Mouse (Mus musculus) liver, embryonic 13.5 days (tissue): ENCODE data around the gene A730061H03Rik. TPM values are rescaled to one million over a fixed set of nuclear protein-coding genes. Genes with fewer than 3 reads are reported as not detected.

Experiments
- ATAC-seq: fragments of 200-750 bp; cut with Nextera tagmentation; 2 replicates; pipeline ENCODE4 v1.8.0; 2017; ENCODE audit warnings: low read depth, mild to moderate bottlenecking, moderate number of reproducible peaks, moderate library complexity
- DNase-seq: peaks from one replicate; pipeline ENCODE4 v3.0.0; 2022
- H3K27ac ChIP-seq: fragments of 300-500 bp; sonication (generic); 2 replicates; pipeline ENCODE4 v1.5.1; 2015; ENCODE audit warnings: moderate library complexity, mild to moderate bottlenecking, inconsistent platforms
- H3K27me3 ChIP-seq: fragments of 300-500 bp; sonication (generic); 2 replicates; pipeline ENCODE4 v1.6.1; 2015; ENCODE audit warnings: mild to moderate bottlenecking, inconsistent platforms
- H3K36me3 ChIP-seq: fragments of 300-500 bp; sonication (generic); 2 replicates; pipeline ENCODE4 v1.6.1; 2015; ENCODE audit warnings: mild to moderate bottlenecking, inconsistent platforms
- H3K4me1 ChIP-seq: fragments of 300-500 bp; sonication (generic); replicated peaks from 2 replicates; pipeline ENCODE4 v1.6.1; 2015; ENCODE audit warnings: inconsistent platforms
- H3K4me2 ChIP-seq: fragments of 300-500 bp; sonication (generic); 2 replicates; pipeline ENCODE4 v1.6.1; 2015; ENCODE audit warnings: inconsistent platforms, mild to moderate bottlenecking, moderate library complexity
- H3K4me3 ChIP-seq: fragments of 300-500 bp; sonication (generic); replicated peaks from 2 replicates; pipeline ENCODE4 v1.5.1; 2015; ENCODE audit warnings: mild to moderate bottlenecking, inconsistent platforms
- H3K9ac ChIP-seq: fragments of 300-500 bp; sonication (generic); 2 replicates; pipeline ENCODE4 v1.6.1; 2015; ENCODE audit warnings: mild to moderate bottlenecking, inconsistent platforms
- H3K9me3 ChIP-seq: fragments of 300-500 bp; sonication (generic); replicated peaks from 2 replicates; pipeline ENCODE4 v1.6.1; 2016; ENCODE audit warnings: inconsistent platforms
- WGBS: fragments of 180-500 bp; shearing (Covaris S2); methylation state at CpG from one replicate; pipeline ENCODE4 v1.1.7; 2015; ENCODE audit not compliant: insufficient replicate concordance; 5-methylcytosine and 5-hydroxymethylcytosine counted together
- polyA plus RNA-seq: library from polyadenylated mRNA; unstranded; fragments of >200 nt; fragmentation: Nextera tagmentation; extraction: Ambion mirVana; gene quantifications from 2 replicates; pipeline ENCODE4 v1.2.1, GENCODE M21; 2015

A730061H03Rik gene
- polyA plus RNA-seq, 1 experiment from 2014 or later: 1.6 TPM

- Histone ChIP-seq H3K27ac (peak overlapping the region; percentile 90), H3K9ac (peak overlapping the region; percentile 92; the same call in 1 of the 2 replicates), H3K4me1 (peaks cover 66% of the 10 kb centered on the region), H3K4me2 (peak overlapping the region; percentile 92), H3K27me3 (no peaks in the 10 kb centered on the region), H3K9me3 (no peaks in the 10 kb centered on the region), H3K4me3 (peak overlapping the region; percentile 83), H3K36me3 (peaks cover 31% of the 10 kb centered on the region)
- ATAC-seq (no peak), DNase-seq (no peak)
- 85% methylated on average over 23 of the region's 23 CpGs for WGBS
Observed at GRCm38 (mm10) chr14:55579511-55580496, 19.6 kb upstream of the A730061H03Rik start.

DNA sequence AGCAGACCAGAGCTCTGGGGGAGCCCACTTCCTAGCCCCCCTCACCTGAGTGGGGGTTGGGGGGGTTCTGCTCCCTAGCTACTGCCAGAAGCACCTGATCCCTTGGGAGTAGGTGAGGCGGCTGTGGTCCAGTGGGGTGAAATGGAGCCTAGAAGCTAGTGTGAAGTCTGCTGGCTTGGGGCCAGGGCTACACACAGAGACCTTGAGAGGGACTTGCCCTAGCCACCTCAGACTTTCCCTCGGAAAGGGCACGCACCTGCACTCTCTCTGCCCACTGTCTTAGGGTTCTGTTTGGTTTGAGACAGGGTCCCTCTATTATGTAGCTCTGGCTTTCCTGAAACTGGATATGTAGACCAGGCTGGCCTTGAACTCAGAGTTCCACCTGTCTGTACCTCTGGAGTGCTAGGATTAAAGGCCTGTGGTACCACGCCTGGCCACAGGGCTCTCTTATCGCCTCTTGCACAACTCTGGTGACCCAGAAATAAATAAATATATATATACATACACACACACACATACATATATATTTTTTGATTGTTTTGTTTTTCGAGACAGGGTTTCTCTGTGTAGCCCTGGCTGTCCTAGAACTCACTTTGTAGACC is 18.6 kb upstream of the A730061H03Rik start:
- Histone ChIP-seq H3K4me2 (peak overlapping the region; percentile 92), H3K27ac (peak overlapping the region; percentile 90), H3K36me3 (peaks cover 31% of the 10 kb centered on the region), H3K4me1 (peaks cover 55% of the 10 kb centered on the region), H3K9ac (peak overlapping the region; percentile 92), H3K9me3 (no peaks in the 10 kb centered on the region), H3K4me3 (peak overlapping the region; percentile 83), H3K27me3 (no peaks in the 10 kb centered on the region)
- 12% methylated on average over 6 of the region's 6 CpGs for WGBS
- DNase-seq (peak; percentile 34), ATAC-seq (peak; percentile 54)

GRCm38 (mm10) chr14:55577871-55578667 is 17.9 kb upstream of the A730061H03Rik start, which contains the start of gene Psme1:
Gene Psme1, plus strand, starts transcription at chr14:55578123.
- peak; percentile 80 for ATAC-seq
- Histone ChIP-seq H3K27ac (peak within 1 kb of the TSS; percentile 90), H3K4me1 (peaks cover 48% of the 10 kb centered on the region), H3K36me3 (peaks cover 26% of the 10 kb centered on the region), H3K9ac (peak within 1 kb of the TSS; percentile 92), H3K4me3 (peak within 1 kb of the TSS; percentile 83), H3K9me3 (no peaks in the 10 kb centered on the region), H3K27me3 (no peaks in the 10 kb centered on the region), H3K4me2 (peak within 1 kb of the TSS; percentile 92)
- 1% methylated on average over 32 of the region's 32 CpGs for WGBS
- DNase-seq: peak; percentile 67

- Histone ChIP-seq H3K4me3 (no peak overlapping the region), H3K9me3 (no peaks in the 10 kb centered on the region), H3K27ac (no peak overlapping the region), H3K4me1 (peaks cover 51% of the 10 kb centered on the region), H3K36me3 (peaks cover 20% of the 10 kb centered on the region), H3K9ac (no peak overlapping the region), H3K4me2 (no peak overlapping the region), H3K27me3 (no peaks in the 10 kb centered on the region)
- DNase-seq (no peak), ATAC-seq (no peak)
- 78% methylated on average over 16 of the region's 16 CpGs for WGBS
Observed at GRCm38 (mm10) chr14:55576376-55576775, 16.2 kb upstream of the A730061H03Rik start.

GRCm38 (mm10) chr14:55575711-55576110 is 15.5 kb upstream of the A730061H03Rik start:
- DNase-seq (no peak), ATAC-seq (no peak)
- H3K9ac ChIP-seq: peak overlapping the region; percentile 4; the same call in 1 of the 2 replicates
- no peaks in the 10 kb centered on the region for H3K9me3 ChIP-seq
- H3K4me1 ChIP-seq: peaks cover 57% of the 10 kb centered on the region
- peaks cover 16% of the 10 kb centered on the region for H3K36me3 ChIP-seq
- 64% methylated on average over 13 of the region's 13 CpGs for WGBS
- H3K4me3 ChIP-seq: no peak overlapping the region
- no peak overlapping the region for H3K4me2 ChIP-seq
- H3K27me3 ChIP-seq: no peaks in the 10 kb centered on the region
- no peak overlapping the region for H3K27ac ChIP-seq

- ATAC-seq: no peak
Observed at GRCm38 (mm10) chr14:55575302-55575701, 15.1 kb upstream of the A730061H03Rik start, which contains the start of gene Fitm1. Gene Fitm1, plus strand, starts transcription at chr14:55575617.

DNA sequence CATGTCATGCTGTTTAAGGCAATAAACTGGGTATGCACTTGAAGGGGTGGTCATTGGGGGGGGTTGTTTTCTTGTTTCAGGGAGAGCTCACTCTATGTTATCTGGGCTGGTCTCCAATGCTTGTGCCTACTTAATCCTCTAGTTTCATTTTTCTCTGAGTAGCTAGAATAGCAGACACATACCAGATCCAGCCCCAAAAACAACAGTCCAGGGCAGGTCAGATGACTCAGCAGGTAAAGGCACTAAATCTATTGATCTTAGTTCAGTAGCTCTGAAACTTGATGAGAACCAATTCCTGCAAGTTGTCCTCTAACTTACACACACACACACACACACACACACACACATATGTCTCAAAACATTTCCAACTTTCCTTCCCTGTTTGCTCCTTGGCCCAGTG is 11.6 kb upstream of the A730061H03Rik start:
- Histone ChIP-seq H3K4me1 (peaks cover 31% of the 10 kb centered on the region), H3K4me3 (no peak overlapping the region), H3K9ac (no peak overlapping the region), H3K27me3 (no peaks in the 10 kb centered on the region), H3K9me3 (no peaks in the 10 kb centered on the region), H3K4me2 (no peak overlapping the region), H3K27ac (peak overlapping the region; percentile 53; the same call in 1 of the 2 replicates), H3K36me3 (peaks cover 41% of the 10 kb centered on the region)
- no peak for DNase-seq
- no peak for ATAC-seq

More at GRCm38 (mm10) chr14:55575302-55575701, 15.1 kb upstream of the A730061H03Rik start, which contains the start of gene Fitm1:
- Histone ChIP-seq H3K9me3 (no peaks in the 10 kb centered on the region), H3K36me3 (peaks cover 15% of the 10 kb centered on the region), H3K27ac (no peak within 1 kb of the TSS), H3K27me3 (no peaks in the 10 kb centered on the region), H3K4me1 (peaks cover 59% of the 10 kb centered on the region), H3K4me3 (no peak within 1 kb of the TSS), H3K4me2 (no peak within 1 kb of the TSS), H3K9ac (peak within 1 kb of the TSS; percentile 4; the same call in 1 of the 2 replicates)
- no peak for DNase-seq
- 61% methylated on average over 8 of the region's 8 CpGs for WGBS

DNA sequence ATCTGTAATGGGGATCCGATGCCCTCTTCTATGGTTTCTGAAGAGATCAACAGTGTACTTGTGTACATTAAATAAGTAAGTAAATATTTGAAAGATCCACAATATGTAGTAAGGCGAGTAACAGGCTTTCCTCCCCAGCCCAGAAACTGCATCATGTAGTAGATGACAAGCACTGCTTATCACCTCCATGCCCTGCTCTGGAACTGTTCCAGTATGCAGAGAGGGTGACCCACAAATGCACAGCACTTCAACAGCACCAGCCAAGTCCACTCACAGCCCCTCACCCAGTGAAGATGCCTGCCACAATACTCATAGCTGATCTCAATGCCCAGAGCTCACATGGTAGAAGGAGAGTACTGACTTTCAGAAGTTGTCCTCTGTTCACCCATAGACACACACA is 10.4 kb upstream of the A730061H03Rik start:
- no peak for ATAC-seq
- Histone ChIP-seq H3K4me3 (no peak overlapping the region), H3K27ac (no peak overlapping the region; the same call in 1 of the 2 replicates), H3K36me3 (peaks cover 53% of the 10 kb centered on the region), H3K27me3 (no peaks in the 10 kb centered on the region), H3K9me3 (no peaks in the 10 kb centered on the region), H3K4me1 (peaks cover 24% of the 10 kb centered on the region), H3K9ac (no peak overlapping the region), H3K4me2 (no peak overlapping the region)
- no peak for DNase-seq
- 58% methylated on average over 2 of the region's 2 CpGs for WGBS

- Histone ChIP-seq H3K36me3 (peaks cover 84% of the 10 kb centered on the region), H3K27ac (no peak overlapping the region), H3K27me3 (no peaks in the 10 kb centered on the region), H3K4me3 (no peak overlapping the region), H3K4me1 (peaks cover 22% of the 10 kb centered on the region), H3K4me2 (no peak overlapping the region), H3K9me3 (no peaks in the 10 kb centered on the region), H3K9ac (no peak overlapping the region)
- 80% methylated on average over 3 of the region's 3 CpGs for WGBS
- DNase-seq: no peak
- no peak for ATAC-seq
Observed at GRCm38 (mm10) chr14:55567496-55567895, 7.3 kb upstream of the A730061H03Rik start.

DNA sequence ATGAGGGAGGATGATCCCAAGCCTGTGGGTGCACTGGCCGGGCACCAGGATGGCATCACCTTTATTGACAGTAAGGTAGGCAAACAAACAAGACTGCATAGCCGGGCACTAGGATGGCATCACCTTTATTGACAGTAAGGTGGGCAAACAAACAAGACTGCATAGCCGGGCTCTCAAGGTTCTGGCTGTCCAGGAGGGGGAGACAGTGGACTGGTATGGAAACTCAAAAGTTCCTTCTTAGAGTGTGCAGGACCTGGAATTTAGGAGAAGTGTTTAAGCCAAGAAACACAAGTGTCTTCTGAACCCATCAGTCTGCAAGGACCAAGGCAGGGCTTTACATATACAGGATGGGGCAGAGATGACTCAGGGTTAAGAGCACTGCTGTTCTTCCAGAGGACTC is 5.5 kb upstream of the A730061H03Rik start:
- 78% methylated on average over 3 of the region's 3 CpGs for WGBS
- Histone ChIP-seq H3K4me3 (no peak overlapping the region), H3K9ac (no peak overlapping the region), H3K27me3 (no peaks in the 10 kb centered on the region), H3K4me1 (peaks cover 23% of the 10 kb centered on the region), H3K36me3 (peaks cover 88% of the 10 kb centered on the region), H3K4me2 (no peak overlapping the region), H3K27ac (no peak overlapping the region), H3K9me3 (no peaks in the 10 kb centered on the region)
- ATAC-seq (no peak), DNase-seq (no peak)

DNA sequence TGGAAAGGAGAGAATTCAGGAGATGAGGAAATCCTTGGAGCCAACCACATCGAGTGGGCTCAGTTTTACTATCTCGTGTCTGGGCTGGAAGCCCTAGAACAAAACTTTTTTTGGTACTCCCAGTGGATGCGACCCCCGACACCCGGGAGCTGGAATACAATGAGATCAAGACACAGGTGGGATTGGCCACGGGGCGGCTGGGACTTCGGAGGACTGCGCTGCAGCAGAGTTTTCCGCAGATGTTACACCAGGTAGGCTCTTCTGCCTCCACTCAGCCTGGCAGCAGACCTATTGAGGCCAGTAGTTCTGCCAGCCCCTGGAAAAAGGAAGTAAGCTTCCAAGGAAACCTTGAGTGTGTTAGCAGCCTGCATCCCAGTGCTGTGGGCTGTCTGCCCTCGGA is 3.0 kb upstream of the A730061H03Rik start:
- 82% methylated on average over 11 of the region's 11 CpGs for WGBS
- peaks cover 63% of the 10 kb centered on the region for H3K36me3 ChIP-seq
- no peak overlapping the region for H3K27ac ChIP-seq
- ATAC-seq (no peak), DNase-seq (no peak)
- no peak overlapping the region for H3K4me2 ChIP-seq
- no peak overlapping the region for H3K4me3 ChIP-seq
- H3K9ac ChIP-seq: no peak overlapping the region
- no peaks in the 10 kb centered on the region for H3K9me3 ChIP-seq
- no peaks in the 10 kb centered on the region for H3K27me3 ChIP-seq
- peaks cover 29% of the 10 kb centered on the region for H3K4me1 ChIP-seq
